8 mouse cellular contexts compared by ENCODE assay signal in the genomic region with DNA sequence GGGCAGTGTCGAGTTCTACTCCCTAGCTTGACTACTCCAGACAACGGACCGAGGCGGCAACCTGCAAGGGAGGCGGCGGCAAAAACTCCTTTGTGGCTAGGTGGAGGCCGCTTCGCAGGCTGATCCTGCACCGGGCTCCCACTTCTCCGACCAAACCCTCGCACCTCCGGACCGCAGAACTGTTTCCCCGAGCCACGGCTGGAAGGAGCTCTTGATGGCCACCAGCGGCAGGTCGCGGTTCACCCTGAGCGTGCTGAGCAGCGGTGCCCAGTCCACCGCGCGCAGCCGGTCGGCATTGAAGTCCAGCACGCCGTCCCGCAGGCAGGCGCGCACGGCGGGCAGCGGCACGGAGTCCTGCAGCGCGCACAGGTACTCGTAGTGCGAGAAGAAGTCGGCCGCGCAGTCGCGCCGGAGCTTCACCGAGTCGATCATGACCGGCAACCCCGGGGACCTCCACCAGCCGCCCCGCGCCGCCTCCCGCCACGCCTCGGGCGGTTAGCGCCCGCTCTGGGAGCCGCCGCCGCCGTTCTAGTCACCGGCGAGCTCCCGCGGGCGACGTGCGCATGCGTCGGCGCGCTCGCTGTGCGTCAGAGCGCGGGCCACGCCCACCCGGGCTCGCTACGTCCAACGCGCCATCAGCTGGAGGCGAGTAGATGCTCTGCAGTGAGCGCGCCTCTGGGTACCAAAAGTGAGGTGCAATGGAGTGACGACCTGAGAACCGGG. TPM values are rescaled to one million over a fixed set of nuclear protein-coding genes. Genes with fewer than 3 reads are reported as not detected.
DNase-seq lines count a peak whose midpoint lies in the region; ATAC-seq and TF ChIP-seq lines count a peak whose summit lies in the region.

A gene (minus strand): TSS at position 541 of the 723 bp plus-strand sequence.

- WGBS in forebrain, embryonic 14.5 days: 1% methylated on average over 81 of the region's 88 CpGs
- WGBS in lung, adult 2 months: under 1% methylated on average over 86 of the region's 88 CpGs

- peak; percentile 94 for TF ChIP-seq POLR2A in ES-Bruce4 (IDR thresholded peaks at IDR 0.05; ENCODE audit: insufficient read depth, low read length)
- peak; percentile 69; the same call in 1 of the 2 replicates for TF ChIP-seq POLR2A in lung, adult 2 months (IDR thresholded peaks at IDR 0.05; ENCODE audit: borderline replicate concordance, extremely low read depth, low read depth, low read length)

- intact Hi-C loops in heart, postnatal 25 days (cut with DNase I): loop anchor here (5.0 to 10.0 kb wide), 2 partner anchors 62 to 2000 kb away; no protein-coding TSS in a partner anchor

- ATAC-seq in cerebellum, adult (ENCODE audit: insufficient number of reproducible peaks, low FRiP score, low TSS enrichment): peak; percentile 86
- peak; percentile 94 for ATAC-seq in forebrain, embryonic 14.5 days
- ATAC-seq in neutrophil, adult 5-6 weeks (ENCODE audit: extremely low read depth, insufficient number of reproducible peaks, low FRiP score, poor library complexity, severe bottlenecking): peak; percentile 88

- peak; percentile 53; the same call in 1 of the 2 replicates for TF ChIP-seq EP300 in ES-Bruce4 (IDR thresholded peaks at IDR 0.05; ENCODE audit: insufficient read depth, low read depth, low read length)

- H3K9me3 ChIP-seq in ES-Bruce4 (replicated peaks; ENCODE audit: control insufficient read depth, insufficient read depth, low read length, poor library complexity, severe bottlenecking): no peaks in the 10 kb centered on the region
- no peaks in the 10 kb centered on the region for H3K9me3 ChIP-seq in forebrain, embryonic 14.5 days (replicated peaks; ENCODE audit: control insufficient read depth, low read length)

- peaks cover 2% of the 10 kb centered on the region for H3K4me1 ChIP-seq in ES-Bruce4 (ENCODE audit: control insufficient read depth, insufficient read depth, low read length)
- H3K4me1 ChIP-seq in forebrain, embryonic 14.5 days (ENCODE audit: control insufficient read depth, insufficient read depth, low read length): peaks cover 14% of the 10 kb centered on the region
- no peaks in the 10 kb centered on the region for H3K4me1 ChIP-seq in lung, adult 2 months (ENCODE audit: control insufficient read depth, insufficient read depth, low read length)

- H3K4me3 ChIP-seq in ES-Bruce4 (ENCODE audit: low read depth, low read length): peak within 1 kb of the TSS; percentile 94
- H3K4me3 ChIP-seq in forebrain, embryonic 14.5 days (ENCODE audit: low read depth, low read length): peak within 1 kb of the TSS; percentile 93
- peak within 1 kb of the TSS; percentile 84 for H3K4me3 ChIP-seq in lung, adult 2 months (replicated peaks; ENCODE audit: extremely low read depth, low read depth, low read length)

- peak within 1 kb of the TSS; percentile 79 for H3K9ac ChIP-seq in ES-Bruce4 (ENCODE audit: low read depth, poor library complexity, severe bottlenecking)
- H3K9ac ChIP-seq in forebrain, embryonic 14.5 days (ENCODE audit: low read length): peak within 1 kb of the TSS; percentile 95

- peak; percentile 96 for DNase-seq in forebrain, embryonic 14.5 days (ENCODE audit: low spot score)
- peak; percentile 81 for DNase-seq in heart, postnatal 25 days (ENCODE audit: low spot score)
- DNase-seq in layer of hippocampus, adult 18-20 months (ENCODE audit: low spot score in 2 of 2): peak; percentile 87 to 95
- peak; percentile 89 for DNase-seq in lung, adult 2 months
- DNase-seq in thymus, adult 18-20 months: peak; percentile 78 to 81

- no peaks in the 10 kb centered on the region for H3K27me3 ChIP-seq in ES-Bruce4 (ENCODE audit: control insufficient read depth, insufficient read depth, low read length, poor library complexity, severe bottlenecking)
- no peaks in the 10 kb centered on the region for H3K27me3 ChIP-seq in forebrain, embryonic 14.5 days (replicated peaks; ENCODE audit: control insufficient read depth, insufficient read depth, low read length)

- no peaks in the 10 kb centered on the region for H3K36me3 ChIP-seq in ES-Bruce4 (ENCODE audit: control insufficient read depth, insufficient read depth, low read length, poor library complexity, severe bottlenecking)
- peaks cover 9% of the 10 kb centered on the region; the same call in 1 of the 2 replicates for H3K36me3 ChIP-seq in forebrain, embryonic 14.5 days (ENCODE audit: control insufficient read depth, insufficient read depth, low read length)

- no peak for TF ChIP-seq CTCF in ES-Bruce4 (IDR thresholded peaks at IDR 0.05; ENCODE audit: low read depth, low read length)
- no peak for TF ChIP-seq CTCF in lung, adult 2 months (IDR thresholded peaks at IDR 0.05; ENCODE audit: insufficient read depth, low read length)

- H3K27ac ChIP-seq in ES-Bruce4 (ENCODE audit: insufficient read depth, low read length): no peak within 1 kb of the TSS
- peak within 1 kb of the TSS; percentile 92 for H3K27ac ChIP-seq in forebrain, embryonic 14.5 days (ENCODE audit: low read depth, low read length)

- peak within 1 kb of the TSS; percentile 64 for H3K4me2 ChIP-seq in forebrain, embryonic 14.5 days (ENCODE audit: low read length)

RNA-seq across cellular contexts. Expression of the gene that starts here (rescaled TPM):
- 31.0 and 33.6 TPM in 2 replicates for polyA plus RNA-seq in ES-Bruce4 (2011; ENCODE audit: insufficient read depth, insufficient read length, low read depth, missing spikeins)
- polyA plus RNA-seq in forebrain, embryonic 14.5 days (2014; fragmentation: Nextera tagmentation; extraction: Ambion mirVana): 36.6 and 39.4 TPM in 2 replicates
- total RNA-seq in heart, postnatal 25 days (2021): 1 to 10 TPM; 4.3 to 4.6 TPM
- 10 to 100 TPM in 1 of 2 experiments, 1 to 10 TPM in 1; 9.3 to 10.1 TPM for total RNA-seq in layer of hippocampus, adult 18-20 months (2021)
- polyA plus RNA-seq in lung, adult 2 months (2012; rRNA removed): 3.0 and 3.1 TPM in 2 replicates
- 5.5 and 7.0 TPM in 2 replicates for total RNA-seq in neutrophil, adult 5-6 weeks (2017)
